Mouse (Mus musculus) heart, postnatal 0 days (tissue): Measurements from ENCODE around the gene Arhgef25. TPM values are rescaled to one million over a fixed set of nuclear protein-coding genes. Genes with fewer than 3 reads are reported as not detected.

ENCODE experiments used
- ATAC-seq: fragments of 200-750 bp; cut with Nextera tagmentation; 2 replicates; pipeline ENCODE4 v1.8.0; 2017; ENCODE audit warnings: low read depth, moderate number of reproducible peaks, moderate library complexity; ENCODE audit not compliant: insufficient read depth
- DNase-seq: peaks from one replicate; pipeline ENCODE4 v3.0.0-alpha.2; 2016; ENCODE audit warnings: low spot score
- H3K27ac ChIP-seq: fragments of 300-500 bp; sonication (generic); 2 replicates; pipeline ENCODE4 v1.5.1; 2014; ENCODE audit warnings: low read depth, mild to moderate bottlenecking
- H3K27me3 ChIP-seq: fragments of 300-500 bp; sonication (generic); 2 replicates; pipeline ENCODE4 v1.6.1; 2014; ENCODE audit warnings: low read length, mixed read lengths; ENCODE audit not compliant: control insufficient read depth, insufficient read depth
- H3K36me3 ChIP-seq: fragments of 300-500 bp; sonication (generic); replicated peaks from 2 replicates; pipeline ENCODE4 v1.6.1; 2014; ENCODE audit warnings: low read length, mixed read lengths; ENCODE audit not compliant: control insufficient read depth, insufficient read depth
- H3K4me1 ChIP-seq: fragments of 300-500 bp; sonication (generic); 2 replicates; pipeline ENCODE4 v1.6.1; 2014; ENCODE audit warnings: antibody characterized with exemption; ENCODE audit not compliant: control insufficient read depth, insufficient read depth
- H3K4me2 ChIP-seq: fragments of 300-500 bp; sonication (generic); 2 replicates; pipeline ENCODE4 v1.6.1; 2014; ENCODE audit warnings: low read depth, mild to moderate bottlenecking, low read length, moderate library complexity
- H3K4me3 ChIP-seq: fragments of 300-500 bp; sonication (generic); 2 replicates; pipeline ENCODE4 v1.5.1; 2014; ENCODE audit warnings: low read depth, low read length
- H3K9ac ChIP-seq: fragments of 300-500 bp; sonication (generic); replicated peaks from 2 replicates; pipeline ENCODE4 v1.6.1; 2014; ENCODE audit warnings: low read depth, low read length, mixed read lengths
- H3K9me3 ChIP-seq: fragments of 300-500 bp; sonication (generic); replicated peaks from 2 replicates; pipeline ENCODE4 v1.6.1; 2016; ENCODE audit warnings: low read length; ENCODE audit not compliant: control insufficient read depth
- CTCF ChIP-seq: IDR thresholded peaks from 2 replicates; pipeline ENCODE4 v1.5.1; 2016; ENCODE audit warnings: antibody characterized with exemption, control low read depth, low read depth
- EP300 ChIP-seq: IDR thresholded peaks from 2 replicates; pipeline ENCODE4 v1.6.1; 2016; ENCODE audit warnings: antibody characterized with exemption, low read depth
- WGBS: fragments of 180-500 bp; shearing (Covaris S2); extraction: QIAGEN DNeasy Blood & Tissue Kit; methylation state at CpG from one replicate; pipeline ENCODE4 v1.1.7; 2014; 5-methylcytosine and 5-hydroxymethylcytosine counted together
- polyA plus RNA-seq: library from polyadenylated mRNA; unstranded; fragments of >200 nt; fragmentation: Nextera tagmentation; extraction: Ambion mirVana; gene quantifications from 2 replicates; pipeline ENCODE4 v1.2.1, GENCODE M21; 2015
- total RNA-seq: library from RNA; depleted of rRNA; stranded (reverse); fragments of >200 nt; gene quantifications from 2 replicates; pipeline ENCODE4 v1.2.3, GENCODE M21; 2014; ENCODE audit warnings: low replicate concordance

Gene Arhgef25
- total and polyA plus RNA-seq, 2 experiments from 2014 or later, result 10.0 to 44.2 TPM

GRCm38 (mm10) chr10:127211414-127211854 lies 21.6 kb upstream of the Arhgef25 start, which contains the start of gene Pip4k2c:
Gene Pip4k2c (minus strand): TSS chr10:127211585.
- no peaks in the 10 kb centered on the region for H3K9me3 ChIP-seq
- peak within 1 kb of the TSS; percentile 36; the same call in 1 of the 2 replicates for H3K27ac ChIP-seq
- no peak for TF ChIP-seq CTCF
- no peak for TF ChIP-seq EP300
- DNase-seq, result peak; percentile 59
- peaks cover 16% of the 10 kb centered on the region for H3K4me1 ChIP-seq
- peak within 1 kb of the TSS; percentile 68 for H3K9ac ChIP-seq
- peaks cover 14% of the 10 kb centered on the region; the same call in 1 of the 2 replicates for H3K36me3 ChIP-seq
- peak within 1 kb of the TSS; percentile 79 for H3K4me3 ChIP-seq
- H3K4me2 ChIP-seq, result peak within 1 kb of the TSS; percentile 96
- peak; percentile 95 for ATAC-seq
- no peaks in the 10 kb centered on the region for H3K27me3 ChIP-seq
- WGBS, result 1% methylated on average over 47 of the region's 47 CpGs

GRCm38 (mm10) chr10:127210961-127211405 lies 21.1 kb upstream of the Arhgef25 start:
- H3K36me3 ChIP-seq, result peaks cover 19% of the 10 kb centered on the region; the same call in 1 of the 2 replicates
- peak overlapping the region; percentile 68 for H3K9ac ChIP-seq
- peak overlapping the region; percentile 36; the same call in 1 of the 2 replicates for H3K27ac ChIP-seq
- DNase-seq, result no peak
- no peaks in the 10 kb centered on the region for H3K9me3 ChIP-seq
- peak overlapping the region; percentile 79 for H3K4me3 ChIP-seq
- H3K4me1 ChIP-seq, result peaks cover 16% of the 10 kb centered on the region
- under 1% methylated on average over 25 of the region's 25 CpGs for WGBS
- ATAC-seq, result peak; percentile 44
- TF ChIP-seq CTCF (no peak), EP300 (no peak)
- H3K27me3 ChIP-seq, result no peaks in the 10 kb centered on the region
- peak overlapping the region; percentile 96 for H3K4me2 ChIP-seq

GRCm38 (mm10) chr10:127209928-127210570 lies 20.2 kb upstream of the Arhgef25 start:
- H3K4me3 ChIP-seq, result no peak overlapping the region
- peaks cover 16% of the 10 kb centered on the region for H3K4me1 ChIP-seq
- H3K9ac ChIP-seq, result no peak overlapping the region
- H3K36me3 ChIP-seq, result peaks cover 28% of the 10 kb centered on the region
- H3K27me3 ChIP-seq, result no peaks in the 10 kb centered on the region
- peak overlapping the region; percentile 96 for H3K4me2 ChIP-seq
- no peak overlapping the region for H3K27ac ChIP-seq
- no peak for DNase-seq
- no peak for TF ChIP-seq EP300
- TF ChIP-seq CTCF, result no peak
- no peaks in the 10 kb centered on the region for H3K9me3 ChIP-seq
- WGBS, result 73% methylated on average over 13 of the region's 13 CpGs
- ATAC-seq, result no peak

GRCm38 (mm10) chr10:127208921-127209320 lies 19.0 kb upstream of the Arhgef25 start:
- no peak for DNase-seq
- no peak for ATAC-seq
- peaks cover 16% of the 10 kb centered on the region for H3K4me1 ChIP-seq
- H3K4me3 ChIP-seq, result no peak overlapping the region
- 63% methylated on average over 4 of the region's 4 CpGs for WGBS
- no peaks in the 10 kb centered on the region for H3K9me3 ChIP-seq
- no peak for TF ChIP-seq CTCF
- no peak for TF ChIP-seq EP300
- H3K9ac ChIP-seq, result no peak overlapping the region
- H3K4me2 ChIP-seq, result no peak overlapping the region
- H3K27ac ChIP-seq, result peak overlapping the region; percentile 34
- peaks cover 36% of the 10 kb centered on the region for H3K36me3 ChIP-seq
- no peaks in the 10 kb centered on the region for H3K27me3 ChIP-seq

- H3K27me3 ChIP-seq, result no peaks in the 10 kb centered on the region
- DNase-seq, result no peak
- no peak overlapping the region for H3K4me2 ChIP-seq
- no peak for ATAC-seq
- no peak overlapping the region for H3K4me3 ChIP-seq
- no peak overlapping the region for H3K9ac ChIP-seq
- no peak overlapping the region for H3K27ac ChIP-seq
- peaks cover 9% of the 10 kb centered on the region; the same call in 1 of the 2 replicates for H3K4me1 ChIP-seq
- H3K36me3 ChIP-seq, result peaks cover 62% of the 10 kb centered on the region
- no peak for TF ChIP-seq EP300
- TF ChIP-seq CTCF, result no peak
- WGBS, result 73% methylated on average over 10 of the region's 10 CpGs
- no peaks in the 10 kb centered on the region for H3K9me3 ChIP-seq
Observed at GRCm38 (mm10) chr10:127205373-127205772, 15.5 kb upstream of the Arhgef25 start.
